Comparison of ENCODE assay signal across 19 mouse cellular contexts in genomic region chr1:177711000-177711399, GRCm38 (mm10). TPM values are rescaled to one million over a fixed set of nuclear protein-coding genes. Genes with fewer than 3 reads are reported as not detected.
A peak's percentile ranks its signal among the peaks of the same experiment; 100 is the strongest.
DNase-seq lines count a peak whose midpoint lies in the region; ATAC-seq lines count a peak whose summit lies in the region.
"Had no signal": no experiment of that assay in that cellular context is flagged by ENCODE, and none has a peak within 500 bp of the region (broad histone marks: within the 10 kb centered on the region; RNA-seq: fewer than 3 reads in every experiment).

No protein-coding gene starts in this region.

- H3K27me3 ChIP-seq in intestine, embryonic 16.5 days (replicated peaks; ENCODE audit: control insufficient read depth, insufficient read depth, low read length): no peaks in the 10 kb centered on the region
- H3K27me3 ChIP-seq in megakaryocyte, embryonic 14.5 days (replicated peaks): no peaks in the 10 kb centered on the region
- H3K27me3 ChIP-seq in forebrain, embryonic 12.5 days: no peaks in the 10 kb centered on the region
- H3K27me3 ChIP-seq: CH12.LX; hindbrain, embryonic 15.5 days; neural tube, embryonic 15.5 days had no signal

- 59% methylated on average over 2 of the region's 2 CpGs for WGBS in intestine, embryonic 16.5 days
- WGBS in forebrain, embryonic 12.5 days: 76% methylated on average over 2 of the region's 2 CpGs

- H3K4me1 ChIP-seq in intestine, embryonic 16.5 days (ENCODE audit: control insufficient read depth, insufficient read depth, low read length): peaks cover 4% of the 10 kb centered on the region; the same call in 1 of the 2 replicates
- peaks cover 16% of the 10 kb centered on the region for H3K4me1 ChIP-seq in megakaryocyte, embryonic 14.5 days
- no peaks in the 10 kb centered on the region for H3K4me1 ChIP-seq in forebrain, embryonic 12.5 days
- H3K4me1 ChIP-seq: hindbrain, embryonic 15.5 days; neural tube, embryonic 15.5 days had no signal

- no peak overlapping the region for H3K4me2 ChIP-seq in intestine, embryonic 16.5 days (ENCODE audit: low read depth, low read length)
- no peak overlapping the region for H3K4me2 ChIP-seq in forebrain, embryonic 12.5 days
- H3K4me2 ChIP-seq: hindbrain, embryonic 15.5 days; neural tube, embryonic 15.5 days had no signal

- H3K36me3 ChIP-seq in intestine, embryonic 16.5 days (ENCODE audit: control insufficient read depth, insufficient read depth, low read length): no peaks in the 10 kb centered on the region
- no peaks in the 10 kb centered on the region for H3K36me3 ChIP-seq in megakaryocyte, embryonic 14.5 days (replicated peaks; ENCODE audit: low read length)
- no peaks in the 10 kb centered on the region for H3K36me3 ChIP-seq in forebrain, embryonic 12.5 days (replicated peaks)
- H3K36me3 ChIP-seq: hindbrain, embryonic 15.5 days; neural tube, embryonic 15.5 days had no signal

- peak; percentile 86 for ATAC-seq in intestine, embryonic 16.5 days
- no peak for ATAC-seq in forebrain, embryonic 12.5 days (ENCODE audit: low FRiP score)
- ATAC-seq: midbrain, embryonic 16.5 days had no signal

- peak overlapping the region; percentile 83 for H3K27ac ChIP-seq in intestine, embryonic 16.5 days (ENCODE audit: low read length)
- H3K27ac ChIP-seq in forebrain, embryonic 12.5 days: no peak overlapping the region
- H3K27ac ChIP-seq: hindbrain, embryonic 15.5 days; neural tube, embryonic 15.5 days had no signal

- H3K9ac ChIP-seq in intestine, embryonic 16.5 days (ENCODE audit: low read depth, low read length): no peak overlapping the region
- no peak overlapping the region for H3K9ac ChIP-seq in forebrain, embryonic 12.5 days
- H3K9ac ChIP-seq: hindbrain, embryonic 15.5 days; neural tube, embryonic 15.5 days had no signal

- H3K4me3 ChIP-seq in intestine, embryonic 16.5 days (ENCODE audit: low read length): no peak overlapping the region
- peak overlapping the region; percentile 11 for H3K4me3 ChIP-seq in megakaryocyte, embryonic 14.5 days (replicated peaks)
- no peak overlapping the region for H3K4me3 ChIP-seq in forebrain, embryonic 12.5 days (replicated peaks)
- H3K4me3 ChIP-seq: hindbrain, embryonic 15.5 days; neural tube, embryonic 15.5 days had no signal

- peak; percentile 21 for DNase-seq in retina, postnatal 1 day
- no peak for DNase-seq in retina, embryonic 14.5 days (ENCODE audit: low spot score)
- no peak for DNase-seq in right cerebral cortex, postnatal 4 days
- DNase-seq in cerebellum, adult 9-10 months: no peak
- DNase-seq: cerebellum, adult 2 months; heart, adult 18-20 months; right cerebral cortex, adult 18-20 months; thymus, adult 2 months had no signal

- H3K9me3 ChIP-seq in intestine, embryonic 16.5 days (ENCODE audit: control insufficient read depth, low read length): no peaks in the 10 kb centered on the region
- H3K9me3 ChIP-seq in megakaryocyte, embryonic 14.5 days: peaks cover 11% of the 10 kb centered on the region
- H3K9me3 ChIP-seq in forebrain, embryonic 12.5 days: no peaks in the 10 kb centered on the region
- H3K9me3 ChIP-seq: hindbrain, embryonic 15.5 days; neural tube, embryonic 15.5 days had no signal

RNA-seq across cellular contexts. Expression of gene 1700016C15Rik, which starts 18.6 kb away (rescaled TPM):
- polyA plus RNA-seq in intestine, embryonic 16.5 days (2015; fragmentation: Nextera tagmentation; extraction: Ambion mirVana): not detected in 2 replicates
- not detected in 2 replicates for polyA plus RNA-seq in megakaryocyte, embryonic 14.5 days (2012; ENCODE audit: insufficient read depth, low replicate concordance)
- 0.27 TPM in 1 of 2 replicates, not detected in the other for polyA plus RNA-seq in forebrain, embryonic 12.5 days (2016; fragmentation: Nextera tagmentation; extraction: Ambion mirVana)
- polyA plus RNA-seq: cerebellum, adult 2 months; embryonic facial prominence, embryonic 11.5 days; heart, postnatal 0 days; kidney, embryonic 14.5 days; liver, embryonic 16.5 days; midbrain, embryonic 16.5 days; neural tube, embryonic 15.5 days; thymus, adult 2 months had no signal
